Mouse (Mus musculus) naive thymus-derived CD4-positive, alpha-beta T cell, adult 2 months (primary cell): ENCODE data around the gene Cpeb3.

Source experiments
- DNase-seq: peaks from one replicate; pipeline ENCODE4 v3.0.0-alpha.2; 2011; ENCODE audit warnings: low read depth

The Cpeb3 gene

DNA sequence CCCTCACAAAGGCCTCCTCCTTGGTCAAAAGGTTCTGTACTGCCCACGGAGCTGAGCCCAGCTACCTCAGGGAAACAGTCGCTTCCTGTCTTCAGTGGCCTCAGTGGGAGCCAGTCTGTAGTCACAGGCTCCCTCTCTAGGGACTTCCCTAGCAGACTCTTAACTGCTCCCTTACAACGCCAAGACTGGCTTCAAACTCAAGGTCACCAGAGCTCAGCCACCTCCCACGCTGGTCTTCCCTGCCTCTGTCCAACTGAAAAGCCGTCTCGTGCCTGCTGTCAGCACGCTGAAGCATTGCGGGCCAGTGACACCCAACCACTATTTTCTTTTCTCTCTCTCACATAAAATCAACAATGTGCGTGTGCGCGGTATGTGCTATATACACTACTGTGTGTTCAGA is 182.0 kb downstream of the Cpeb3 start:
- no peak for DNase-seq

DNA sequence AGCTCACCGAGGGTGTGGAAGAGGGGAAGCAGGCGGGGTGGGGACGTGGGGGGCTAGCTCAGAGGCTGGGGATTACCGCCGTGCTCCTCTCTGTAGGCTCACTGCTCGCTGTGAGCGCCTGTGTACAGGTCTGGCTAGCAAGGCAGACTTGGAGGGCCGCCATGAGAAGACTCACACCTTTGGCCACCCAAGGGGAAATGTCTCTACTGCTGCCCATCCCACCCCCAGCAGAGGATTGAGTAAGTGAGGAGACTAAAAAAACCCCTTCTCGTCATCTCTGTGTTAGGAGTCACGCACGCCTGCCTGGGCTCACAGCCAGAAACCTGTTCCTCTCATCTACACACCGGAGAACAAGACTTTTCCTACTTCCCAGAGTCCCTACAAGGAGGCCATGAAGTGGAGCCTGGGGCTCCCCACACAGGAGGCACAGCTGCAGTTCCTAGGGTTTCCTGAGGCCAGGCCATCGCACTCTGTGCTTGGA is 182.5 kb downstream of the Cpeb3 start:
- DNase-seq = no peak

- no peak for DNase-seq
These were observed 186.3 kb downstream of the Cpeb3 start for GRCm38 (mm10) chr19:37022146-37022545.

- DNase-seq = no peak
These were observed 187.4 kb downstream of the Cpeb3 start for GRCm38 (mm10) chr19:37020951-37021350.

GRCm38 (mm10) chr19:37020531-37020930 is 187.9 kb downstream of the Cpeb3 start:
- DNase-seq = no peak

DNA sequence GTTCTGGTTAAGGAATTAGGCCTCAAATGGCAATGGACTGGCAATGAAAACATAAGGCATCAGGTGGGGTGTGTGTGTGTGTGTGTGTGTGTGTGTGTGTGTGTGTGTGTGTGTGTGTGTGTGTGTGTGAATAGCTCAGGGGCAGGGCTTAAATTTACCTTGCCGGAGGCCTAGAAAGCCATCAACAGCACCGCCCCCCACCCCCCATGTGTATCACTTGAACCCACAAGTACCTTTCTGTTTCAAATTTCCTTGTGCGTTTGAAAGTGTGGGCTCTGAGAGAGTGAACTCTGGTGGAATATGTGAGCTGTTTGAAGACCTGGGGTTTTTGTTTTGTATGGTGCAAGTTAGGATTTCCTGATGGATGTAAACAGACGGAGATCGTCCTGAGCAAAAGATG is 189.5 kb downstream of the Cpeb3 start:
- DNase-seq = no peak

DNA sequence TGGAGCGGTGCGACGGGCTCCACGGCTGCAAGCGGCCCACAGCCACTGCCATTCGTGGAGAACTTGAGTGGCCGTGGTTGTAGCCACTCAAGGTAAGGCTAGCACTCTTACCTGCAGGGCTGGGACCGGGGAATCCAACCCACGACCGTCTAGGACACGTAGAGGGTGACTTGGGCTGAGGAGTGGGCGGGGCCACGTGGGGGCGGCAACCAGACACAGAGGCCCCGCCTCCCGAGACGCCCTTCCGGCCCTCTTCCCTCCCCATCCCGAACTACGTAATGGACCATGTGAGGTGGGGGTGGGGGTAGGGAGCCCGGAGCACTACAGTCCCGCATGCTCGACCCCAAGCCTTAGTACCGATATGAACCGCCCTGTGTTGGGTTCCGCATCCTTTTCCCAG is 190.0 kb downstream of the Cpeb3 start:
- peak; percentile 75 for DNase-seq

GRCm38 (mm10) chr19:37016890-37017289 is 191.5 kb downstream of the Cpeb3 start:
- no peak for DNase-seq

DNA sequence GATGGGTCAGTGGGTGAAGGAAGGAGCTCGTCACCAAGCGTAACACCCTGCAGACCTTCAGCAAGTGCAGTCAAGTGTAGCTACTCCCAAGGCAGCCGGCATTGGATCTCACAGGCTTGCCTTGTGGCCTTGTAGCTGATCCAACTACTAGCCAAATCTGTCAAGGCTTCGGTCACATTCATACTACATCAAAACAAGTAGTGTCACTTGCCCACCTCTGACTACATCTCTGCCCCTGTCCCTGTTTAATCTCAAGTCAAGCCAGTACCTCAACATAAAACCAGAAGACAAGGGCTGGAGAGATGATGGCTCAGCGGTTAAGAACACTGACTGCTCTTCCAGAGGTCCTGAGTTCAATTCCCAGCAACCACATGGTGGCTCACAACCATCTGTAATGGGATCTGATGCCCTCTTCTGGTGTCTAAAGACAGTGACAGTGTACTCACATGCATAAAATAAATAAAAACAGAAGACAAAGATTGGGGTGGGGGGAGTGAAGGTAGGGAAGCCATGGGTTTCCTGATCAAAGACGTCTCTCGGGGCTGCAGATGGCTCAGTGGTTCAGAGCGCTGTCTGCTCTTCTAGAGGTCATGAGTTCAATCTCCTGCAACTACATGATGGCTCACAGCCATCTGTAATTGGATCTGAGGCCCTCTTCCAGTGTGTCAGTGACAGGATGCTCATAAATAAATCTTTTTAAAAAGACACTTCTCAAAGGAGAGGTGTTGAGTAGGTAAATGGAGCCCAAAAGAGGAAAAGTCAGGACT is 194.0 kb downstream of the Cpeb3 start:
- DNase-seq = no peak

DNA sequence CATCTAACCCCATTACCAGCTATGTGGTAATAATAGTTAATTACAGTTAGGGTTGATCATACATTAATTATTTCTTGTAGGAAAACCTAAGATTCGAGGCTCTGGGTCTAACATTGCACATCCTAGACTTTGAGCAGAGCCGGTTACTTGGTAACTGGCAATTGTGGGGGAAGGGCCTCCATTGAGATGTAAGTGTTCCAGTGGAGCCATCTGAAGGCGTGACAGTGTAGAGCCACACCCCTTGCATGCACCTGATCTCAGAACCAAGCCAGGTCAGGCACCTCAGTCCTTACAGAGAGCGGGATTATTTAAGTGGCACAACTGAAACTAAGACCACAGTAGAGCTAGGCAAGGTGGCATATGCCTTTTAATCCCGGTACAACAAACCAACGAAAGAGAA is 194.9 kb downstream of the Cpeb3 start:
- DNase-seq = no peak

DNA sequence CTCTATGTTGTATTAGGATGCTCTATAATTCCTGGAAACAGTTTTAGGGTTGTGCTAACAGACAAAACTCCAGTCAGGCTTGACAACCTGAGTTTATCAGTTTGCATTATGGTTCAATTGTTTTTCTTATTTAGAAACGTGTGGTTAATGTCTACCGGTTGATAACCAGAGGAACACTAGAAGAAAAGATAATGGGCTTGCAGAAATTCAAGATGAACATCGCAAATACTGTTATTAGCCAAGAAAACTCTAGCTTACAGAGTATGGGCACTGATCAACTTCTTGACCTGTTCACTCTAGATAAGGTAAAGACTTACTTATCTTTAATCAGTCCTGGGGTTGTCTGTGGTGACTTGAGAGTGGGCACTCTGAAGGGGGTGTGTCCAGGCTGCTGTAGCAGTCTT is 198.5 kb downstream of the Cpeb3 start:
- no peak for DNase-seq

GRCm38 (mm10) chr19:37004557-37004956 is 203.8 kb downstream of the Cpeb3 start:
- DNase-seq = no peak
